Mouse (Mus musculus): Measurements from ENCODE around the gene Olfr1387.
"Not testable (repeated sequence)": the region's sequence is repeated elsewhere in the genome, so short reads cannot be mapped to it uniquely, and the experiment has no call there.

Olfr1387 gene

DNA sequence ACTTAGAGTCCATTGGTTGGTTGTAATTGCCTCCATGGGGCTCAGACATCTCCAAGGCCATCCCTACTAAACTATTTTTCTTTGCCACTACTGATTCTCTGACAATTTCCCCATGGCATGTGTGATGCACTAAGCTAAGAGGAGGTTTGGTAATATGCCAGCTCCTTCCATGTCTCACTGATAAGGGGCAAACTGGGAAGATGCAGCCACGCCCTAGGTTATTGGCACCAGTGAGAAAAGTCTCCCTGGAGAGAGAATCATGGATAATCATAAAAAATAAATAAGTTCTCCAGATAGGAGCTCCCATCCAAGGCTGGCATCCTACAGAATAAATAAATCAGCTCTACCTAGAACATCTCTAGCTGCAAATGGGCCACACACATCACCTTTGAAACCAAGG is at the start of gene Olfr1387:
Gene Olfr1387, plus strand, starts transcription at position 301 of the 400 bp plus-strand sequence.
- no peak for DNase-seq (ENCODE audit: low read depth, low spot score)

DNA sequence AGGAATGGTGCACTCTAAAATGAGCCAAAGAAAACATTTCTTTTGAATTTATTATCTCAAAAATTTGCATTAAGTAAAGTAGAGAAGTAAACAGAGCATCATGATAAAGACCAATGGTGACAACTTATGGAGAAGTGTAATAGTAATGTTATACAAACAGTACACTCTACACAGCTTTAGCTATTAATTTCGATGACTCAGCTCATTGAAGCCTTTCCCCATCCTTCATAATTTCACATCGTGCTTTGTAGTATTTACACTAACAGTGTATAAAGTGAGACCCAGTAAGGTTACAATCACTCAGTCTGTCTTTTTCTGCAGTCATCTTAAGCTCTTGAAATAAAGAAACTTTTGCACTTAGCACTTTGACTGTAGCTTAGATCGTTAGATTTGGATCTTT is 48.4 kb upstream of the Olfr1387 start:
- DNase-seq (ENCODE audit: low read depth, low spot score), result no peak

DNA sequence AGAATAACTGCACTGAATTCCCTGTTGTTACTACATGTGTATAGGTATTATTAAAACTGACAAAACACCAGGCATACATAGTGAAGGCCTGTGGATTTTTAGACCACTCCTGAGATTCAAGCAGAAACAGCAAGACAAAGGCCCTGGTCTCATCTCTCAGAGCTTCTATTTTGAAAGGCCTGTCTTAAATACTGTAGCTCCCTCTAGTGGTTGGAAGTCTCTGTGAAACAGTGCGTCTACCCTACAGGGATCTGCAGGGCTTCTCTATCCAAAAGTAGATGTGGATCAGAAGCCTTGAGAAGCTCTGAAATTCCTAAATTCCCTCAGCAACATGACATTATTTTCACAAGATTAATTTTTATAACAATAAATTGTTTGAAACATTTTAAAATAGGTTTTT is 44.6 kb upstream of the Olfr1387 start:
- peak; percentile 66 for DNase-seq (ENCODE audit: low read depth, low spot score)

DNA sequence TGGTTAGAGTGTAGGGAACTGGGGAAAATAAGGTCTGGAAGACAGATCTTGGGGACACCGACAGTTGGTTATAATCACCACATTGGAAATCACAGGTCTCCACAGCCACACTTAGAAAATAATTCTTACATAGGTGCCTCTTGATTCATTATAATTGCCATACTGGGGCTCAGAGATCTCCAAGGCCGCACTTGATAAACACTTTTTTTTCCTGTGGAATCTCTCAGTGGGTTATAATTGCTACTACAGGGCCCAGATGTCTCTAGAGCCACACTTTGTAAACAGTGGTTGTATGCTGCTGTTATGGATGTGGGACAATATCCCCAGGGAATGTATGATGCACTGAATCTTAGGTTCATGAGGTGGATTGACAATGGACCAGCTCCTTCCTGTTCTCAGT is 32.4 kb upstream of the Olfr1387 start, which contains the start of gene Olfr1389:
Gene Olfr1389, plus strand, starts transcription at position 301 of the 400 bp plus-strand sequence.
- no peak for DNase-seq (ENCODE audit: low read depth, low spot score)

DNA sequence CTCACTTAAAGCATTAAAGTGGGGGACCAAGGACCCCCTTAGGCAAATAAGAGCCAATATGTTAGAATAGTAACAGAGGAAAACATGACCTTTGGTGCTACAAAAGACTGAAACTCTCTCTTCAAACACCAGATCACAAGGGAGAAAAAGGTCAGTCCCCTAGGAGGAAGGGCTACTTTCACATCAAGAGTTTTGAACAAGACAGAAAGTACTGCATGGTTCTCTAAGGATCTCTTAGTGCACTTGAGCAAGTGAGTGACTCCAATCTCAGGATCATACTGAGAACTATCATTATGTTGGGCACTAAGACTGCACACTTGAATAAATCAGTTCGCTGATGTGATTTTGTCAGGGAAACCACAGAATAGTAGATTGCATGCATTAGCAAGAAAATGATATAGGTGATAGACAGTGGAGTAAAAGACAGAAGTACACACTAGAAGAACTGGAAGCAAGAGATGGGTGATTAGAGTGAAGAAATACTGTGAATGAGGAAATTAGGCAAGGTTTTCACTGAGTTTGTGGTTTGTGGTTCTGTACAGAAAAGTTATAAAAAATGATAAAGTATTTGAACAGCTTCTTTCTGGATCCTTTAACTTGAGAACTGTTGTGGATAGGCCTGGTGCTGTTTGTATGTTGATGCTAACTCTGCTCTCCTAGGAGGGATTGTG is 29.8 kb upstream of the Olfr1387 start:
- no peak for DNase-seq (ENCODE audit: low read depth, low spot score)

- DNase-seq (ENCODE audit: low read depth, low spot score), result peak; percentile 54
Observed at GRCm38 (mm10) chr11:49429641-49430040, 25.5 kb upstream of the Olfr1387 start.

GRCm38 (mm10) chr11:49436411-49436810 is 18.7 kb upstream of the Olfr1387 start, which contains the start of gene Olfr1388:
Olfr1388 (plus strand) TSS chr11:49436624.
- DNase-seq (ENCODE audit: low read depth, low spot score), result peak; percentile 3

- DNase-seq (ENCODE audit: low read depth, low spot score), result not testable (repeated sequence)
Observed at GRCm38 (mm10) chr11:49464746-49465145, 9.6 kb downstream of the Olfr1387 start, which contains the start of gene Olfr1386. Olfr1386 (plus strand) TSS chr11:49465046.

- DNase-seq (ENCODE audit: low read depth, low spot score), result no peak
Observed at GRCm38 (mm10) chr11:49485973-49486372, 30.8 kb downstream of the Olfr1387 start.

- not testable (repeated sequence) for DNase-seq (ENCODE audit: low read depth, low spot score)
Observed at GRCm38 (mm10) chr11:49488770-49489169, 33.6 kb downstream of the Olfr1387 start, which contains the start of gene Olfr1385. Olfr1385 (plus strand) TSS chr11:49489070.

Measured in brain, adult 2 months (tissue).